Mouse (Mus musculus) heart, adult 8-10 months (tissue): ENCODE measurements around the gene Hsp90ab1. TPM values are rescaled to one million over a fixed set of nuclear protein-coding genes. Genes with fewer than 3 reads are reported as not detected.

ENCODE experiments used
- DNase-seq: peaks from one replicate; pipeline ENCODE4 v3.0.0; 2022; ENCODE audit warnings: low spot score
- total RNA-seq, 4 experiments: library from RNA; stranded (reverse); gene quantifications; 2 replicates each; pipeline ENCODE4 v1.2.4; 2022

Hsp90ab1 gene
- total RNA-seq, 4 experiments from 2014 or later, result 1,121 to 1,613 (median 1,357) TPM

DNA sequence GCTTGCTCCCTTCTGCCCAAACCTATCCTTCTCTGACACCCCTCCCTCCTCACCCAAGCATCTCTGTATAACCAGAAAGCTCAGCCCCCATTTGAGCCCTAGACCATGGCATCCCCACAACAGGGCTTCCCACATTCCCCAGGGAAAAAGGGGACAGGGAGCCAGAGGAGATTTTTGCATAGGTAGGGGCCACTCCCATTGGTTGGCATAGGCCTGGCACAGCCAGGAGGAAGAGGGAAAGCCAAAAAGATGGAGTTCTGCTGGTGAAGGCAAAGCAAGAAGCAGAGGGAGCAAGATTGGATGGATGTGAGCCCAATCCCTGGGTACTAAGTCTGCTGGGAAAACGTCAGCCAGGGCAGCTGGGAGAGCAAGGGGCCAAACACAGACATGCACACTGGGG is 30.0 kb downstream of the Hsp90ab1 start:
- no peak for DNase-seq

DNA sequence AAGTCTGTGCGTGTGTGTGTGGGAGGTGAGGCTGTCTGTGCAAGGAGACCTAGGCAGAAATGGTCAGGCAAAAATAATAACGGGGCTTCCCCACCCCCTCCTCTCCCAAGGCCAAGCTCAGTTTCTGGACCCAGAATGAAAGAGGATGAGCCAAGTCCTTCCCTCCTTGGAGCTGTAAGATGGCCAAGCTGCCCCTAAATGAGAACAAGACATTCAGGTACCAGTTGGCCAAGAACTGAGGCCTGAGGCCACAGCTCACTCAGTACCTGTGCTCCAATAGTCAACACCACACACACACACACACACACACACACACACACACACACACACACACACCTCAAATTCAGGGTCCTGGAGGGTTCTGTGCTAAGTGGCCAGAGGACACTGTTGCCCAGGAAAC is 30.4 kb downstream of the Hsp90ab1 start:
- no peak for DNase-seq

DNA sequence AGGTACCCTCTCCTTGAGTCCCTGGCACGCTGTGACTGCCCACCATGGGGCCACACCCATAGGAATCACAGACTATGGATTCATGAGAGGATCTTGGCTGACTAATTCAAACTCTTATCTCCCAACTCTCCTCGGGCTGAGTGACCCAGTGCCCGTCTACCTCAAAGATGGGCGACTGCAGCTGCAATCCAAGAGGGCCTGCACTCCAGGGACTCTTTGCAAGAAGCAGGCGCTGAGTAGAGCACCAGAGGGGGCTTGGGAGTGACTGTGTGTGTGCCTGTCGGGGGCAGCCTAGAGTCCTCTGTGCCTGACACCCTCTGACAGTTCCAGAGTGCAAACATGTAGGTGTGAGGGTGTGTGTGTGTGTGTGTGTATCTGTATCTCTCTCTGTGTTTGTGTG is 30.9 kb downstream of the Hsp90ab1 start:
- DNase-seq, result no peak

DNA sequence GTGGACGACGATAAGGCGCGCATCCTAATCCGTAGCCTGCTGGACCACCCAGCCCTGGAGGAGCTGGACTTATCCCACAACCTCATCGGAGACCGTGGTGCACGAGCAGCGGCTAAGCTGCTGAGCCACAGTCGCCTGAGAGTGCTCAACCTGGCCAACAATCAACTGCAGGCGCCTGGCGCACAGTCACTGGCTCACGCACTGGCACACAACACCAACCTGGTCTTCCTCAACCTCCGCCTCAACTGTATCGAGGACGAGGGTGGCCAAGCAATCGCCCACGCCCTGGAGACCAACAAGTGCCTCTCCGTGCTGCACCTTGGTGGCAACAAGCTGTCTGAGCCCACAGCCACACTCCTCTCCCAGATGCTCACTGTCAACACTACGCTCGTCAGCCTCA is 33.4 kb downstream of the Hsp90ab1 start:
- DNase-seq, result no peak

DNA sequence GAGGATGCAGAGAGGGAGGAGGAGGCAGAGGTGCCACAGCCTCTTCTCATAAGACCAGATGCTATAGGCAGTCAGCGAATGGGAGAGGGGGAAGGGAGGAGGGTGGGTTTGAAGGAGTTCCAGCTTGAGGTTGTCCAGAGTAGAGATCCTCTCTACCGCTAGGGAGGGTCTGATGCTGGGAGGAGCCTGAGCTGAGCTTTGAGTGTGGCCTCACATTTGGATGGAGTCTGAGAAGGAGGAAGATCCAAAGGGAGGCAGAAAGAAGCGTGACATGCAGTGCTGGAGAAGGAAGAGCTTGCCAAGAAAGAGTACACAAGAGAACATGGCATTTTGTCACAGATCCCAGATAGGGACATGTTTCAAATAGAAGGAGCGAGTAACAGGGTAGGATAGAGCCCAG is 34.7 kb downstream of the Hsp90ab1 start:
- DNase-seq, result no peak

DNA sequence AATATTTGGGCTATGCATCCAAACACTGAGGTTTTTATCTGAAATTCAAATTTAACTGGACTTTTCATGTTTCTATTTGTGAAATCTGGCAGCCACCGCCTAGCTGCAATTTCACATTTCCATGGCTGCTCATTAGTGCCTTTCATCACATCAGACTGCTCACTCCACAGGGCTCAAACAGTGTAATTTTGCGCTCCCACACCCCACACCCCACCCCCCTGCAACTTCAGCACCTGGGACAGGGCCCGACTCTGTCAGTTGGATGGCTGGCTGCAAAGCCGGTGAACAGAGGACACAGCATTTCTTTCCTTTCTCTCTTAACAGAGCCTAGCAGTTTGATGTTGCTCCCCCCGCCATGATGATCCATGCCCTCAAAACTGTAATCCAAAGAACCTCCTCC is 36.8 kb downstream of the Hsp90ab1 start:
- DNase-seq, result no peak

DNA sequence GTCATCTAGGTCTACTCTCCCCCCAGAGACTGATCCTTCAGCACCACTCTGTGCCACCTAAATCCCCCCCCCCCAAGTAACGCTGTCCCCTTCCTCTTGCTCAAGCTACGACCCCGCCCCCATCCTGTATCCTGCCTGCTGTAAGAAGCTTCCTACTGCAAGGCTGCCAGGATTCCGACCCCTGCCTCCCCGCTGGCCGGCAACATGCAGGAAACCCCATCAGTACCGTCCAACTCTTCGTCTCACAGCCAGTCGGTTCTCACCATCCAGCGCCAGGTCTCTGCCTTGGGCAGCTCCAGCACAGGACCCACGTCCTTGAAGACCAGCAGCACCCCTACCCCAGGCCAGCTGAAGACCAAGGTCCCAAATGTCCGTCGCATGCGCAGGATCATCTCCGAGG is 40.2 kb downstream of the Hsp90ab1 start:
- no peak for DNase-seq

DNA sequence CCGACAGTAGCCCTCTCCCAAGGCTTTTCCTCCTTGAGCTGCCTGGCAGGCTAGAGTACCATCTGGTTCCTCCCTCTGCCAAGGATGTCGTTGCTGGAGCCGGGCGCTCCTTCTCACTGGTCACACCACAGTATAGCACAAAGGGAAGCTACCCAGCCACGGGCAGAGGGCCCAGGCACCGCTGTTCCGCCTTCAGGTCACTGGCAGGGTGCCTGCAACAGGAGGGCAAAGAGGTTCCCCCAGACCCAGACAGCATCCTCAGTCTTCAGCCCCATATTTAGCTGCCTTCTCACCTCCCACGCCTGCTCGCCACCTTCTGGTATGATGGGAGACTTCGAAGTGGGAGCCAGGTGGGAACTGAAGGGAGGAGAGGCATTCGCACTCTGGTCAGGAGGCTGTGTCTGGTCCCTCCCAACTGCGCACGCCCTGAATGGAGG is 42.7 kb downstream of the Hsp90ab1 start:
- no peak for DNase-seq

DNA sequence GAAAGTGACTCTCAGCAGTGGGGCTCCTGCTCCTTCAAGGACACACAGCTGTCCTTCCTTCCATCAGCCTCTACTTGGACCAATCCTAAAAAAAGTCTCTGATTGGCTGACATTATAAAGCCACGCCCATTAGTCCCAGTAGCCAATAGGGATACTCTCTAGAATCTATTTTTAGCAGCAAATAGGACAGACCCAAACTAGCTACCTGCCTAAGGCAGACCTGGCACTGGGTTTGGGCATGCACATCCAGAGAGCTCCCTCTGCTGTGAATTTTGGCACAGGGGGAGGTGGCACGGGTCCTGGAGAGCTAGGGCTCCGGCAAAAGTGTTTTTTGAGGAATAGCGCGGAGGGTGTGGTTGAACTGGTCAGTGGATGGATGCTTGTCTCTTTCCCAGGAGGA is 46.5 kb downstream of the Hsp90ab1 start:
- no peak for DNase-seq

DNA sequence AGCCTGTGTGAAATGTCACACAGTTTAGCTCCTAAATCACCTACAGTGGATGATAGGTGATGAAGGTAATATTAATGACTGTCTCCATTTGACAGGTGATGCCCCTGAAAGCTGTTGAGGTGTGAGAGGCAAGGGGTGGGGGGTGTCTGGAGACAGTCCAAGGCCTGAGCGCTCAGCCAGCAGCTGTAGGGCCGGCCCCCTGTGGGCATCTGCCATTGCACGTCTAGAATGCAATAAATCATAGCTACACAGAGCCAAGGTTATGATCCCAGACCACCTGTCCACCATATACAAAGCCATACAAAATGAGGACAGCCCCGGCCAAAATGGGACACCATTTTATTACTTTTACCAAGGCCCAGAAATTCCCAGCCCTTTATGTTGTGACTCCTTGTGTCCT is 48.1 kb downstream of the Hsp90ab1 start:
- no peak for DNase-seq

DNA sequence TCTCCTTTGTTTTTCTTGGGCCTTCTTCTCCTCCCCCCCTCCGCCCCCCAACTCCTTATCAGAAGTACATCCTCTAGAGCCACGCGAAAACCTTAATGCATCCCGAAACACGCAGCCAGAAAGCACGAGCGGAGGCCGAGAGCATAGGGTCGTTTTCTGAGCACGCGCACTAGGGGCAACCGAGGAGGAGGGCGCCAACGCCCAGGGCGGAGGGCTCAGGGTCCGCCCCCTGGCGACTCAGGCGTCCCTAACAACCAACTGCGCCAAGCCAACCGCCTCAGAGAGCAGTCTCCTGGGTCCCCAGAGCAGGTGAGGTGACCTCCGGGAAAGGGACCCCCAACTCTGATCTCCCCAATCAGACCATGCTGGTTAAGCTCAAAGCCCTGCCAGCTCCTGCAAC is 49.8 kb downstream of the Hsp90ab1 start, which contains the start of gene Tcte1:
Gene Tcte1, plus strand, starts transcription at position 172 of the 400 bp plus-strand sequence.
- no peak for DNase-seq

DNA sequence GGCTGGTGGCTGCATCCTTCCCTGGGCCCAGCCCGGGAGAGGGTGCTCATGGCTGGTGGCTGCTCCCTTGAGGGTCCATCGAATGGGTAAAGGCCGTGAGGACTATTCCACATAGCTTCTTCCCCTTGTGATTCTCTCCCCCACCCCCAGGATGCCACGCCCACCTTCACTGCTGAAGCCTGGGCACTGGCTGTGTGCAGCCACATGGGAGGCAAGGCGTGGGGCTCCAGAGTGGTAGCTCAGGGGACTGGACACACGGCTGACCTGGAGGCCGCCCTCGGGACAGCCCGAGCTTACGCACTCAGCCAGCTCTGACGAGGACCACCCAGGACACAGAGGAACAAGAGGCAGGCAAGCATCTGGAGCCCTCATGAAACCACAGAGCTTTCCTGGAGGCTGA is 52.9 kb downstream of the Hsp90ab1 start:
- DNase-seq, result no peak

DNA sequence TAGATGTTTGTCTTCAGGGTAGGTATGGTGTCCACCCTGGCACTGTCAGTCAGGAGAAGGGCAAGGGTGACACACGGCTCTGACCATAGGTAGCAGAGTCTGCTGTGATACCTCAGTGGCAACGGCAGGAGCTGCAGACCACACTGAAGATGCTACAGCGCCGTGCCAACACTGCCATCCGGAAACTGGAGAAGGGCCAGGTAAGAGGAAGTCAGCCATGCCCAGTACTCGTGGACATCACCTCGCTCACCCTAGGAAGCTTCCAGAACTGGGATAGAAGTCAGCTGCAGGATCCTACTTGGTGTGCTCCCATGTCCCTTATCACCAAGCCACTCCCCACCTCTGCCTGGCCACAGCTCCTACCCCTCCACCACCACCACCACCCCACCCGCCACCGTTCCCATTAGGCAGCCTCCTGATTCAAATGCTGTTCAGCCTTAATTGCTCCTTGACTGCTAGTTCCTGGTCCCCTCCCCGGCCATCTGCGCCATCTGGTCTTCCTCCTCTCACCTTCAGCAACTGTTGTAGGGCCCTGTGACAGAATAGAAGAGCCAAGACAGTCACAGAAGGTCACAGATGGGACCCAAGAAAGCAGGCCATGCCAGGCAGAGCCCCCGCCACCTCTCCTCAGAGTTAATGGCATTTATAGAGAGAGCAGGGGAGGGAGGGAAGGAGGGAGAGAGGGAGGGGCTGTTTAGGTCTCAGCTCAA is 54.1 kb downstream of the Hsp90ab1 start:
- DNase-seq, result no peak

Other genes starting within 250 kb of the Hsp90ab1 start
- gene Cdc5l, start 139.5 kb downstream of the Hsp90ab1 start, total RNA-seq, result 10 to 100 TPM; 36.1 to 40.2 (median 38.7) TPM
- gene Spats1, start 97.9 kb downstream of the Hsp90ab1 start, total RNA-seq, result under 1 TPM in 3 of 4 experiments, not detected in 1; 0.28 to 0.47 (median 0.38) TPM
- 10 to 100 TPM; 18.7 to 21.1 (median 19.9) TPM for gene Aars2, start 66.4 kb downstream of the Hsp90ab1 start, total RNA-seq
- gene Tcte1, start 49.8 kb downstream of the Hsp90ab1 start, total RNA-seq, result not detected
- gene Tmem151b, start 23.6 kb downstream of the Hsp90ab1 start, total RNA-seq, result under 1 TPM in 1 of 4 experiments, not detected in 3; 0.09 TPM
- gene Nfkbie, start 17.6 kb downstream of the Hsp90ab1 start, total RNA-seq, result 1 to 10 TPM in 3 of 4 experiments, under 1 TPM in 1; 0.65 to 1.5 (median 1.3) TPM
- 10 to 100 TPM; 23.1 to 27.9 (median 25.3) TPM for gene Slc35b2, start 9.4 kb downstream of the Hsp90ab1 start, total RNA-seq
- 10 to 100 TPM; 58.9 to 70.8 (median 66.9) TPM for gene Slc29a1, start 26.3 kb upstream of the Hsp90ab1 start, total RNA-seq
- not detected for gene Mymx, start 28.8 kb upstream of the Hsp90ab1 start, total RNA-seq
- under 1 TPM in 1 of 4 experiments, not detected in 3; 0.97 TPM for gene Capn11, start 86.1 kb upstream of the Hsp90ab1 start, total RNA-seq
- 100 to 1,000 TPM; 163 to 174 (median 168) TPM for gene Mrpl14, start 113.1 kb upstream of the Hsp90ab1 start, total RNA-seq
- 10 to 100 TPM; 91.5 to 96.4 (median 93.2) TPM for gene Tmem63b, start 113.6 kb upstream of the Hsp90ab1 start, total RNA-seq
- gene 1600014C23Rik, start 160.6 kb upstream of the Hsp90ab1 start, total RNA-seq, result 1 to 10 TPM in 1 of 4 experiments, under 1 TPM in 3; 0.56 to 1.2 (median 0.94) TPM